Mouse (Mus musculus) thymus, postnatal 36 days (tissue): Measurements from ENCODE around the gene Defb47.

Experiments
- DNase-seq, 2 experiments: peaks; one replicate each; pipeline ENCODE4 v3.0.0; 2022; ENCODE audit warnings: mixed read lengths in 2 of 2

Gene Defb47

GRCm38 (mm10) chr14:62997777-62998176, at the start of gene Defb47:
Defb47 (plus strand) TSS chr14:62998077.
- no peak for DNase-seq

GRCm38 (mm10) chr14:62956091-62956490, 41.8 kb upstream of the Defb47 start:
- no peak for DNase-seq

- DNase-seq = no peak
Measured at GRCm38 (mm10) chr14:62963632-62964031, 34.2 kb upstream of the Defb47 start.

GRCm38 (mm10) chr14:62965342-62965741, 32.5 kb upstream of the Defb47 start:
- DNase-seq = no peak

GRCm38 (mm10) chr14:62965811-62966520, 31.9 kb upstream of the Defb47 start:
- DNase-seq = no peak

- peak; percentile 62 to 69 for DNase-seq
Measured at GRCm38 (mm10) chr14:62975046-62975445, 22.8 kb upstream of the Defb47 start.

GRCm38 (mm10) chr14:62979815-62980214, 18.1 kb upstream of the Defb47 start:
- no peak for DNase-seq

GRCm38 (mm10) chr14:62984410-62984809, 13.5 kb upstream of the Defb47 start, which contains the start of gene Defb48:
Defb48 (minus strand) TSS chr14:62984510.
- no peak for DNase-seq

GRCm38 (mm10) chr14:62991271-62991670, 6.6 kb upstream of the Defb47 start:
- no peak for DNase-seq

GRCm38 (mm10) chr14:62991849-62992510, 5.9 kb upstream of the Defb47 start:
- DNase-seq = no peak

- DNase-seq = no peak
Measured at GRCm38 (mm10) chr14:62998977-62999376, 1.1 kb downstream of the Defb47 start.

- no peak for DNase-seq
Measured at GRCm38 (mm10) chr14:63002588-63002987, 4.7 kb downstream of the Defb47 start.

- DNase-seq = no peak
Measured at GRCm38 (mm10) chr14:63011471-63011870, 13.6 kb downstream of the Defb47 start, which contains the start of gene Defb43. Defb43 (plus strand) TSS chr14:63011771.

- no peak for DNase-seq
Measured at GRCm38 (mm10) chr14:63013082-63013481, 15.2 kb downstream of the Defb47 start.

GRCm38 (mm10) chr14:63014667-63015066, 16.8 kb downstream of the Defb47 start:
- DNase-seq = no peak

- DNase-seq = no peak
Measured at GRCm38 (mm10) chr14:63020524-63021156, 22.8 kb downstream of the Defb47 start.

- no peak for DNase-seq
Measured at GRCm38 (mm10) chr14:63046691-63047090, 48.8 kb downstream of the Defb47 start, which contains the start of gene Defb42. Defb42 (plus strand) TSS chr14:63046991.

GRCm38 (mm10) chr14:63049910-63050370, 52.1 kb downstream of the Defb47 start, which contains the start of gene Defb30:
Defb30 (minus strand) TSS chr14:63049960.
- DNase-seq = no peak
